Mouse (Mus musculus) liver, adult 2 months (tissue): ENCODE data around the gene Rita1. TPM values are rescaled to one million over a fixed set of nuclear protein-coding genes. Genes with fewer than 3 reads are reported as not detected.

ENCODE experiments used
- DNase-seq: peaks from one replicate; pipeline ENCODE4 v3.0.0-alpha.2; 2011; ENCODE audit warnings: low read depth, low spot score; ENCODE audit errors: extremely low read depth
- H3K27ac ChIP-seq: fragments of 200-500 bp; replicated peaks from 2 replicates; pipeline ENCODE4 v1.5.1; 2012; ENCODE audit warnings: low read depth, mild to moderate bottlenecking, control low read depth, inconsistent platforms, low read length; ENCODE audit not compliant: insufficient read depth
- H3K27me3 ChIP-seq: fragments of 200-500 bp; 2 replicates; pipeline ENCODE4 v1.6.1; 2012; ENCODE audit warnings: mild to moderate bottlenecking, moderate library complexity, low read length, inconsistent platforms; ENCODE audit not compliant: control insufficient read depth, insufficient read depth
- H3K36me3 ChIP-seq: fragments of 200-500 bp; 2 replicates; pipeline ENCODE4 v1.6.1; 2012; ENCODE audit warnings: low read length, inconsistent platforms; ENCODE audit not compliant: control insufficient read depth, insufficient read depth
- H3K4me1 ChIP-seq: fragments of 200-500 bp; 2 replicates; pipeline ENCODE4 v1.6.1; 2011; ENCODE audit warnings: low read length; ENCODE audit not compliant: control insufficient read depth, insufficient read depth
- H3K4me3 ChIP-seq: fragments of 200-500 bp; 2 replicates; pipeline ENCODE4 v1.5.1; 2011; ENCODE audit warnings: low read depth, mild to moderate bottlenecking, control low read depth, low read length, moderate library complexity; ENCODE audit not compliant: insufficient read depth
- H3K79me2 ChIP-seq: fragments of 200-500 bp; 2 replicates; pipeline ENCODE4 v1.6.1; 2012; ENCODE audit warnings: inconsistent platforms, mild to moderate bottlenecking, low read length, moderate library complexity; ENCODE audit not compliant: control insufficient read depth, insufficient read depth
- H3K9ac ChIP-seq: fragments of 200-500 bp; 2 replicates; pipeline ENCODE4 v1.6.1; 2012; ENCODE audit warnings: low read depth, mild to moderate bottlenecking, control low read depth, inconsistent platforms, low read length
- CTCF ChIP-seq: fragments of 200-500 bp; IDR thresholded peaks from 2 replicates; pipeline ENCODE4 v1.5.1; 2011; ENCODE audit warnings: low read depth, low read length, control low read depth
- POLR2A ChIP-seq: fragments of 200-500 bp; IDR thresholded peaks from 2 replicates; pipeline ENCODE4 v1.6.1; 2011; ENCODE audit warnings: low read length, control low read depth; ENCODE audit not compliant: insufficient read depth; ENCODE audit errors: extremely low read depth
- WGBS: fragments of 180-500 bp; shearing (Covaris S2); methylation state at CpG from one replicate; pipeline ENCODE4 v1.1.7; 2018; 5-methylcytosine and 5-hydroxymethylcytosine counted together
- polyA plus RNA-seq: library from polyadenylated mRNA; depleted of rRNA; stranded (reverse); fragments of >200 nt; gene quantifications from 2 replicates; pipeline ENCODE4 v1.2.3, GENCODE M21; 2012
- total RNA-seq: library from RNA; depleted of rRNA; stranded (reverse); fragments of >200 nt; gene quantifications from 2 replicates; pipeline ENCODE4 v1.2.3, GENCODE M21; 2014

Rita1 gene
- total and polyA plus RNA-seq, 2 experiments, result 5.9 to 9.1 TPM

GRCm38 (mm10) chr5:120645851-120646250 lies 33.5 kb upstream of the Rita1 start:
- TF ChIP-seq CTCF (no peak), POLR2A (no peak)
- Histone ChIP-seq H3K4me3 (no peak overlapping the region), H3K79me2 (no peaks in the 10 kb centered on the region), H3K4me1 (peaks cover 4% of the 10 kb centered on the region; the same call in 1 of the 2 replicates), H3K36me3 (no peaks in the 10 kb centered on the region), H3K9ac (no peak overlapping the region), H3K27ac (no peak overlapping the region), H3K27me3 (peaks cover 4% of the 10 kb centered on the region)
- 8% methylated on average over 6 of the region's 6 CpGs for WGBS
- DNase-seq, result peak; percentile 67

- no peak overlapping the region for H3K9ac ChIP-seq
- 41% methylated on average over 3 of the region's 3 CpGs for WGBS
- no peak overlapping the region for H3K4me3 ChIP-seq
- peaks cover 4% of the 10 kb centered on the region; the same call in 1 of the 2 replicates for H3K4me1 ChIP-seq
- H3K27ac ChIP-seq, result no peak overlapping the region
- no peaks in the 10 kb centered on the region for H3K36me3 ChIP-seq
- H3K79me2 ChIP-seq, result no peaks in the 10 kb centered on the region
- peaks cover 2% of the 10 kb centered on the region for H3K27me3 ChIP-seq
- no peak for DNase-seq
- no peak for TF ChIP-seq CTCF
- TF ChIP-seq POLR2A, result no peak
These were observed 31.8 kb upstream of the Rita1 start for GRCm38 (mm10) chr5:120644227-120644626.

- Histone ChIP-seq H3K36me3 (no peaks in the 10 kb centered on the region), H3K9ac (no peak overlapping the region), H3K27me3 (no peaks in the 10 kb centered on the region), H3K4me1 (0 out of 2 replicates have a peak, but pooled peaks cover 1% of the 10 kb centered on the region), H3K27ac (no peak overlapping the region), H3K79me2 (no peaks in the 10 kb centered on the region), H3K4me3 (no peak overlapping the region)
- DNase-seq, result no peak
- no peak for TF ChIP-seq CTCF
- no peak for TF ChIP-seq POLR2A
- WGBS, result 30% methylated on average over 14 of the region's 14 CpGs
These were observed 31.1 kb upstream of the Rita1 start for GRCm38 (mm10) chr5:120643365-120644085.

GRCm38 (mm10) chr5:120640094-120640493 lies 27.7 kb upstream of the Rita1 start:
- no peak overlapping the region for H3K9ac ChIP-seq
- no peaks in the 10 kb centered on the region for H3K79me2 ChIP-seq
- H3K36me3 ChIP-seq, result no peaks in the 10 kb centered on the region
- no peak overlapping the region for H3K27ac ChIP-seq
- no peak for DNase-seq
- no peaks in the 10 kb centered on the region for H3K4me1 ChIP-seq
- TF ChIP-seq CTCF, result no peak
- no peak for TF ChIP-seq POLR2A
- no peaks in the 10 kb centered on the region for H3K27me3 ChIP-seq
- H3K4me3 ChIP-seq, result no peak overlapping the region
- WGBS, result 91% methylated on average over 7 of the region's 7 CpGs

GRCm38 (mm10) chr5:120635633-120636032 lies 23.2 kb upstream of the Rita1 start:
- H3K9ac ChIP-seq, result no peak overlapping the region
- no peak for TF ChIP-seq POLR2A
- TF ChIP-seq CTCF, result no peak
- no peak overlapping the region for H3K4me3 ChIP-seq
- WGBS, result 83% methylated on average over 5 of the region's 5 CpGs
- H3K27ac ChIP-seq, result no peak overlapping the region
- H3K27me3 ChIP-seq, result no peaks in the 10 kb centered on the region
- DNase-seq, result no peak
- H3K4me1 ChIP-seq, result no peaks in the 10 kb centered on the region
- no peaks in the 10 kb centered on the region for H3K79me2 ChIP-seq
- no peaks in the 10 kb centered on the region for H3K36me3 ChIP-seq

GRCm38 (mm10) chr5:120634860-120635259 lies 22.5 kb upstream of the Rita1 start:
- no peak for TF ChIP-seq CTCF
- no peak for TF ChIP-seq POLR2A
- WGBS, result 48% methylated on average over 5 of the region's 5 CpGs
- Histone ChIP-seq H3K27ac (no peak overlapping the region), H3K4me3 (no peak overlapping the region), H3K27me3 (no peaks in the 10 kb centered on the region), H3K36me3 (no peaks in the 10 kb centered on the region), H3K9ac (no peak overlapping the region), H3K79me2 (no peaks in the 10 kb centered on the region), H3K4me1 (no peaks in the 10 kb centered on the region)
- DNase-seq, result no peak
